Mouse (Mus musculus): ENCODE measurements around the gene Vmn1r118. TPM values are rescaled to one million over a fixed set of nuclear protein-coding genes. Genes with fewer than 3 reads are reported as not detected.

The Vmn1r118 gene
- polyA plus RNA-seq (2015; fragmentation: Nextera tagmentation; extraction: Ambion mirVana): not detected in 2 replicates

GRCm38 (mm10) chr7:20912247-20912646 lies at the start of gene Vmn1r118:
Gene Vmn1r118, minus strand, starts transcription at chr7:20912347.

GRCm38 (mm10) chr7:20884021-20884420 lies 28.1 kb downstream of the Vmn1r118 start, which contains the start of gene Vmn1r117:
Gene Vmn1r117, minus strand, starts transcription at chr7:20884121.

DNA sequence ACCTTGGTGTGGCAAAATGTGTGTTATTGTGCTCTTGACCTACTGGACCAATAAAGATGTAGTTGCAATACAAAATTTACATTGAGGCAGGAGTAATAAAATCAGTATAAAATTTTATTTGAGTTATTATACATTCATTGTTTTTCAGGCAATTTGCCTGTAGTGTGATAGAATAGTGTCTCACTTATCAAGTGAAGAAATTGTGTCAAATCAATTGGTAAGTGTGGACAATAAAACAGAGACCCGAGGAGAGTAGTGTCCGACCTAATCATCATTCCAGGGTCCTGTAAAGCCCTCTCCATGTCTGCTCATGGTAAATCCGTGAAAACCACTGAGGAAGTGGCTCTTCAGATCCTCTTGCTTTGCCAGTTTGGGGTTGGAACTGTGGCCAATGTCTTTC lies 40.2 kb downstream of the Vmn1r118 start, which contains the start of gene Vmn1r116:
Gene Vmn1r116 (plus strand): TSS at position 301 of the 400 bp plus-strand sequence.

Other genes with a start within 250 kb of the Vmn1r118 start
- not detected in 2 replicates for gene Vmn1r107, start 243.4 kb downstream of the Vmn1r118 start, polyA plus RNA-seq (2015; fragmentation: Nextera tagmentation; extraction: Ambion mirVana)
- gene Vmn1r111, start 209.1 kb downstream of the Vmn1r118 start, polyA plus RNA-seq (2015; fragmentation: Nextera tagmentation; extraction: Ambion mirVana): not detected in 2 replicates
- not detected in 2 replicates for gene Gm10668, start 181.7 kb downstream of the Vmn1r118 start, polyA plus RNA-seq (2015; fragmentation: Nextera tagmentation; extraction: Ambion mirVana)
- not detected in 2 replicates for gene Vmn1r112, start 141.2 kb downstream of the Vmn1r118 start, polyA plus RNA-seq (2015; fragmentation: Nextera tagmentation; extraction: Ambion mirVana)
- gene Vmn1r113, start 125.1 kb downstream of the Vmn1r118 start, polyA plus RNA-seq (2015; fragmentation: Nextera tagmentation; extraction: Ambion mirVana): not detected in 2 replicates
- not detected in 2 replicates for gene Vmn1r114, start 100.2 kb downstream of the Vmn1r118 start, polyA plus RNA-seq (2015; fragmentation: Nextera tagmentation; extraction: Ambion mirVana)
- gene Vmn1r115, start 67.4 kb downstream of the Vmn1r118 start, polyA plus RNA-seq (2015; fragmentation: Nextera tagmentation; extraction: Ambion mirVana): not detected in 2 replicates
- not detected in 2 replicates for gene Vmn1r116, start 40.1 kb downstream of the Vmn1r118 start, polyA plus RNA-seq (2015; fragmentation: Nextera tagmentation; extraction: Ambion mirVana)
- not detected in 2 replicates for gene Vmn1r117, start 28.2 kb downstream of the Vmn1r118 start, polyA plus RNA-seq (2015; fragmentation: Nextera tagmentation; extraction: Ambion mirVana)
- not detected in 2 replicates for gene Vmn1r119, start 100.1 kb upstream of the Vmn1r118 start, polyA plus RNA-seq (2015; fragmentation: Nextera tagmentation; extraction: Ambion mirVana)
- gene Vmn1r120, start 141.4 kb upstream of the Vmn1r118 start, polyA plus RNA-seq (2015; fragmentation: Nextera tagmentation; extraction: Ambion mirVana): not detected in 2 replicates
- gene Vmn1r121, start 186.2 kb upstream of the Vmn1r118 start, polyA plus RNA-seq (2015; fragmentation: Nextera tagmentation; extraction: Ambion mirVana): not detected in 2 replicates
- not detected in 2 replicates for gene Vmn1r122, start 221.8 kb upstream of the Vmn1r118 start, polyA plus RNA-seq (2015; fragmentation: Nextera tagmentation; extraction: Ambion mirVana)
- gene Vmn1r123, start 249.8 kb upstream of the Vmn1r118 start, polyA plus RNA-seq (2015; fragmentation: Nextera tagmentation; extraction: Ambion mirVana): not detected in 2 replicates